Comparison of ENCODE assay signal across 30 mouse cellular contexts in the genomic region with DNA sequence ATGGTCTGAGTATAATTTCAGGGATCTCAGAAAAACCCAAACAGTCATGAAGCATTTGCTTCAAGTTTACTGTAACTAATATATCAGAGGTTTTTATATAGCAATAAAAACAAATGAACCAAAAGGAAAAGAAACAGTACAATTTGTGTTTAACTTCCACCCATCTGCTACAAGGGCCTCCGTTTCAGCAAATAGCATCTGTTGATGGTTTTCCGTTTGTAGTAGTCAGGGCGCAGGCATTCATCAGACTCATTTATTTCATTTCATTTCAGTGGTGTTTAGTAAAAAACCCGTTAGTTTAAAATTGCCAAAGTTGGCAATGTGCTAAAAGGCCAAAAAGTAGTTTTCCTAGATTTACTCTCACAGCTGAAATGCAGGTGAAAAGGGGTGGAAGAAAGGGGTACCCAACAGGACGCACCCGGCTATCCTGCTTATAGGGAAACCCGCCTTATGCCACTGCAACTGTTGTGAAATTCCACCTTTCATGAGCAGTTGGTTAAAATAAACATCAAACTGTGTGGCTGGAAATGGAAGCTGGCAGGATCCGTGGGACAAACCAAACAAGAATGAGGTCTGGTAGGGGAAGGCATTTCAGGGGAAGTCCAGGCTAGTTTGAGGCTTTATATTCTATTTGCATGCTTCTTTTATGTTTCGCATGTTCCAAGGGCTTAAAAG.
DNase-seq lines count a peak whose midpoint lies in the region; ATAC-seq lines count a peak whose summit lies in the region.
"Had no signal": no experiment of that assay in that cellular context is flagged by ENCODE, and none has a peak within 500 bp of the region (broad histone marks: within the 10 kb centered on the region; RNA-seq: fewer than 3 reads in every experiment).

No protein-coding gene starts in this region.

- H3K36me3 ChIP-seq in forebrain, embryonic 14.5 days (ENCODE audit: control insufficient read depth, insufficient read depth, low read length), result no peaks in the 10 kb centered on the region
- H3K36me3 ChIP-seq in forebrain, embryonic 13.5 days (ENCODE audit: poor library complexity, severe bottlenecking), result no peaks in the 10 kb centered on the region
- H3K36me3 ChIP-seq: G1E; heart, embryonic 10.5 days; limb, embryonic 13.5 days; midbrain, embryonic 15.5 days; neural tube, embryonic 13.5 days; stomach, embryonic 15.5 days had no signal

- no peaks in the 10 kb centered on the region for H3K4me1 ChIP-seq in forebrain, embryonic 14.5 days (ENCODE audit: control insufficient read depth, insufficient read depth, low read length)
- no peaks in the 10 kb centered on the region for H3K4me1 ChIP-seq in forebrain, embryonic 13.5 days
- H3K4me1 ChIP-seq: heart, embryonic 10.5 days; limb, embryonic 13.5 days; liver, embryonic 15.5 days; midbrain, embryonic 15.5 days; neural tube, embryonic 13.5 days; stomach, embryonic 15.5 days had no signal

- no peak overlapping the region for H3K27ac ChIP-seq in forebrain, embryonic 14.5 days (ENCODE audit: low read depth, low read length)
- H3K27ac ChIP-seq in forebrain, embryonic 13.5 days, result no peak overlapping the region
- H3K27ac ChIP-seq: heart, embryonic 10.5 days; hindbrain, embryonic 14.5 days; limb, embryonic 13.5 days; liver, embryonic 15.5 days; macrophage; midbrain, embryonic 15.5 days; neural tube, embryonic 13.5 days; stomach, embryonic 15.5 days had no signal

- ATAC-seq in forebrain, embryonic 14.5 days, result no peak
- no peak for ATAC-seq in forebrain, embryonic 13.5 days
- ATAC-seq: inflammation-experienced regulatory T-cells, adult 6 months; lung, postnatal 0 days; midbrain, embryonic 15.5 days; Patski had no signal

- H3K4me2 ChIP-seq in forebrain, embryonic 14.5 days (ENCODE audit: low read length), result no peak overlapping the region
- no peak overlapping the region for H3K4me2 ChIP-seq in forebrain, embryonic 13.5 days
- H3K4me2 ChIP-seq: hindbrain, embryonic 14.5 days; limb, embryonic 13.5 days; liver, embryonic 15.5 days; midbrain, embryonic 15.5 days; neural tube, embryonic 13.5 days; stomach, embryonic 15.5 days had no signal

- no peaks in the 10 kb centered on the region for H3K9me3 ChIP-seq in forebrain, embryonic 14.5 days (replicated peaks; ENCODE audit: control insufficient read depth, low read length)
- H3K9me3 ChIP-seq in forebrain, embryonic 13.5 days (replicated peaks), result no peaks in the 10 kb centered on the region
- H3K9me3 ChIP-seq: G1E; heart, embryonic 10.5 days; limb, embryonic 13.5 days; liver, embryonic 15.5 days; midbrain, embryonic 15.5 days; neural tube, embryonic 13.5 days; stomach, embryonic 15.5 days had no signal

- WGBS in forebrain, embryonic 14.5 days, result 77% methylated on average over 9 of the region's 9 CpGs
- WGBS in forebrain, embryonic 13.5 days, result 84% methylated on average over 9 of the region's 9 CpGs

- peak; percentile 38 for DNase-seq in forebrain, embryonic 14.5 days (ENCODE audit: low spot score)
- peak; percentile 80 for DNase-seq in brain, adult 2 months (ENCODE audit: low read depth, low spot score)
- peak; percentile 13 for DNase-seq in fibroblast of lung, adult 2 months (ENCODE audit: low read depth)
- peak; percentile 27 for DNase-seq in layer of hippocampus, adult 9-11 months
- DNase-seq in kidney, adult 18-20 months, result no peak
- DNase-seq in ovary, adult 18-20 months (ENCODE audit: low spot score), result no peak
- DNase-seq: B cell, adult 2 months; cerebellum, postnatal 10 days; embryo, embryonic 11 days; gastrocnemius, postnatal 10 days; heart, postnatal 4 days; kidney, adult 2 months; kidney, postnatal 10 days; right cerebral cortex, postnatal 4 days; thymus, postnatal 36 days had no signal

- no peak overlapping the region for H3K4me3 ChIP-seq in forebrain, embryonic 14.5 days (ENCODE audit: low read depth, low read length)
- H3K4me3 ChIP-seq in forebrain, embryonic 13.5 days, result no peak overlapping the region
- H3K4me3 ChIP-seq: heart, embryonic 10.5 days; limb, embryonic 13.5 days; liver, embryonic 15.5 days; midbrain, embryonic 15.5 days; myocyte; neural tube, embryonic 13.5 days; stomach, embryonic 15.5 days had no signal

- no peaks in the 10 kb centered on the region for H3K27me3 ChIP-seq in forebrain, embryonic 14.5 days (replicated peaks; ENCODE audit: control insufficient read depth, insufficient read depth, low read length)
- H3K27me3 ChIP-seq in forebrain, embryonic 13.5 days, result no peaks in the 10 kb centered on the region
- H3K27me3 ChIP-seq: CH12.LX; limb, embryonic 13.5 days; liver, embryonic 15.5 days; midbrain, embryonic 15.5 days; neural tube, embryonic 13.5 days; stomach, embryonic 15.5 days had no signal

- H3K9ac ChIP-seq in forebrain, embryonic 14.5 days (ENCODE audit: low read length), result no peak overlapping the region
- H3K9ac ChIP-seq in forebrain, embryonic 13.5 days, result no peak overlapping the region
- H3K9ac ChIP-seq: hindbrain, embryonic 14.5 days; limb, embryonic 13.5 days; liver, embryonic 15.5 days; midbrain, embryonic 15.5 days; neural tube, embryonic 13.5 days; stomach, embryonic 15.5 days had no signal

Comparison
In these comparisons a context has a peak if more than half of its experiments do, and no peak if none do; other contexts are left out.
1. DNase-seq: peak in forebrain, embryonic 14.5 days (single experiment), brain, adult 2 months (single experiment), fibroblast of lung, adult 2 months (single experiment) and layer of hippocampus, adult 9-11 months (single experiment); none in kidney, adult 18-20 months (single experiment) and ovary, adult 18-20 months (single experiment).